Mouse (Mus musculus) induced T-regulatory cell, adult 2 months (primary cell): Measurements from ENCODE around the gene Ccdc149.

Experiments used
- DNase-seq: peaks from one replicate; pipeline ENCODE4 v3.0.0-alpha.2; 2012; ENCODE audit warnings: low read depth

Ccdc149 gene

GRCm38 (mm10) chr5:52370901-52371300 lies 100.4 kb downstream of the Ccdc149 start:
- no peak for DNase-seq

- no peak for DNase-seq
Measured at GRCm38 (mm10) chr5:52367866-52368840, 103.2 kb downstream of the Ccdc149 start.

- no peak for DNase-seq
Measured at GRCm38 (mm10) chr5:52366661-52367060, 104.7 kb downstream of the Ccdc149 start.

- no peak for DNase-seq
Measured at GRCm38 (mm10) chr5:52365930-52366329, 105.4 kb downstream of the Ccdc149 start.

- DNase-seq = no peak
Measured at GRCm38 (mm10) chr5:52364521-52364920, 106.8 kb downstream of the Ccdc149 start.

- DNase-seq = no peak
Measured at GRCm38 (mm10) chr5:52363468-52364150, 107.7 kb downstream of the Ccdc149 start, which contains the start of gene Sod3. TSS of gene Sod3 (plus strand) at chr5:52363791.

GRCm38 (mm10) chr5:52362776-52363467 lies 108.4 kb downstream of the Ccdc149 start:
- DNase-seq = no peak

- DNase-seq = no peak
Measured at GRCm38 (mm10) chr5:52360286-52361049, 110.9 kb downstream of the Ccdc149 start.

- DNase-seq = no peak
Measured at GRCm38 (mm10) chr5:52358120-52358519, 113.2 kb downstream of the Ccdc149 start.

- no peak for DNase-seq
Measured at GRCm38 (mm10) chr5:52357175-52357754, 114.1 kb downstream of the Ccdc149 start.

- no peak for DNase-seq
Measured at GRCm38 (mm10) chr5:52355612-52356011, 115.7 kb downstream of the Ccdc149 start.

- no peak for DNase-seq
Measured at GRCm38 (mm10) chr5:52354441-52354840, 116.9 kb downstream of the Ccdc149 start.

GRCm38 (mm10) chr5:52352730-52353129 lies 118.6 kb downstream of the Ccdc149 start:
- no peak for DNase-seq

GRCm38 (mm10) chr5:52351561-52351960 lies 119.8 kb downstream of the Ccdc149 start:
- DNase-seq = no peak

- DNase-seq = no peak
Measured at GRCm38 (mm10) chr5:52350451-52350850, 120.9 kb downstream of the Ccdc149 start.

- no peak for DNase-seq
Measured at GRCm38 (mm10) chr5:52346890-52347289, 124.4 kb downstream of the Ccdc149 start.

GRCm38 (mm10) chr5:52339134-52339533 lies 132.2 kb downstream of the Ccdc149 start:
- DNase-seq = no peak

GRCm38 (mm10) chr5:52335590-52335989 lies 135.7 kb downstream of the Ccdc149 start:
- no peak for DNase-seq

GRCm38 (mm10) chr5:52332120-52332519 lies 139.2 kb downstream of the Ccdc149 start:
- no peak for DNase-seq
